Mouse (Mus musculus) megakaryocyte, embryonic 14.5 days (primary cell): ENCODE data around the gene Mef2a. TPM values are rescaled to one million over a fixed set of nuclear protein-coding genes. Genes with fewer than 3 reads are reported as not detected.

Experiments
- H3K27me3 ChIP-seq: replicated peaks from 2 replicates; pipeline ENCODE3; 2012; ENCODE audit warnings: inconsistent platforms
- H3K36me3 ChIP-seq: replicated peaks from 2 replicates; pipeline ENCODE3; 2012; ENCODE audit warnings: low read length, inconsistent platforms, mixed read lengths
- H3K4me1 ChIP-seq: 2 replicates; pipeline ENCODE4 v1.6.1; 2012; ENCODE audit warnings: inconsistent platforms
- H3K4me3 ChIP-seq: replicated peaks from 2 replicates; pipeline ENCODE3; 2012; ENCODE audit warnings: moderate library complexity, mild to moderate bottlenecking, inconsistent platforms
- H3K9me3 ChIP-seq: 2 replicates; pipeline ENCODE4 v1.6.1; 2012; ENCODE audit warnings: inconsistent platforms
- FLI1 ChIP-seq: IDR thresholded peaks from 2 replicates; pipeline ENCODE4 v1.6.1; 2012; ENCODE audit warnings: low read length, inconsistent platforms, mixed read lengths
- GATA1 ChIP-seq: IDR thresholded peaks from 3 replicates; pipeline ENCODE4 v1.6.1; 2012; ENCODE audit warnings: mixed read lengths, low read length, inconsistent platforms, borderline replicate concordance
- polyA plus RNA-seq: library from polyadenylated mRNA; stranded (reverse); fragments of >175 nt; gene quantifications from 2 replicates; pipeline ENCODE4 v1.2.3, GENCODE M21; 2012; ENCODE audit warnings: low replicate concordance; ENCODE audit not compliant: insufficient read depth

Gene Mef2a
- polyA plus RNA-seq, 1 experiment = 3.5 TPM

DNA sequence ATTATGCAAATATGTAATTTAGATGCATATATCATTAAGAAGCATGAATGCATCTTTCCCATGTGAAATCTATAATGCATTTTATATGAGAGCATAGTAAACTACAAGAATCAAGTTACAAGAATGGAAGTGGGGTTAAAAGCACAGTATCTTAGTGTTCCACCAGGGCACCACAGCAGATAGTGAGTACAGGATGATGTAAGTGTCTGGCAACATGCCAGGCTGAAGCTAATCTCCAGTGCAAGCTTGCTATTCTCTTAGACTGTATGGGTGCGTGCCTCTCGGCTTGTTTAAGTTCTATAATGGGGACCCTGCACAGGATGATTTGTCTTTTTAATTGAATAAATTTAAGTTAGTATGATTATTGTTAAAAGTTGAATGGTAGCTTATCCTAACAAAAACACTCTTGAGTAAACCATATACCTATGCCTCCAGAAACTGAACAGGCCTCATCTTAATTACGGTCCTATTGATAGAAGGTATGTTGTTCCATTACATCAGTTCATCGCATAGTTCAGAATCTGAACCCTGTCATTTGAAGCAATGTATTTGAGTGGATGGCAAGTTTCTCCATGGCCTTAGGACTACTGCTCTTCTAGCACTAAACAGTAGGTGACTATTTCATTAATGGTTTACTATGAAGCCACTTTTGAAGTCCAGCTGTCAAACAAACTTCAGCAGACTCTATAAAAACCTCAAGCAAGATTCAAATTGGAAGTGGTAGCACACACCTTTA lies 112.7 kb downstream of the Mef2a start:
- no peaks in the 10 kb centered on the region for H3K27me3 ChIP-seq
- no peaks in the 10 kb centered on the region for H3K9me3 ChIP-seq
- peaks cover 61% of the 10 kb centered on the region for H3K36me3 ChIP-seq
- no peak overlapping the region for H3K4me3 ChIP-seq
- H3K4me1 ChIP-seq = peaks cover 18% of the 10 kb centered on the region
- TF ChIP-seq FLI1 (no peak), GATA1 (no peak)

DNA sequence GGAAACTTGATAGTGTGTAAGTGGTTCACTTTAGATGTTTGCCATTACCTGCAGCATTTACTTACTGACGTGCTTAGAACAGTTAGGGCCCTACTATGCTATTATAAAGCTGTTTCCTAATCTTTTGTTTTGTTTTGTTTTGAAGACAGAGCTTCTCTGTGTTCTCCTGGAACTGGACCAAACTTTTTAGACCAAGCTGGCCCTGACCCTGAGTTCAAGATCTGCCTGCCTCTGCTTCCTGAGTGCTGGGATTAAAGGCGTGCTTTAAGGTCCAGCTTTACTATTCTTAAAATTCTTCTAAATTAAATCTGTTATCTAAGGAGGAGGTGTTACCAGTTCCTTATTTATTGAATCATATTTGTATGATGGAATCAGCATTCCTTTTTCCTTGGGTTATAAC lies 126.6 kb downstream of the Mef2a start:
- peaks cover 56% of the 10 kb centered on the region for H3K36me3 ChIP-seq
- TF ChIP-seq FLI1 (no peak), GATA1 (no peak)
- H3K4me3 ChIP-seq = no peak overlapping the region

DNA sequence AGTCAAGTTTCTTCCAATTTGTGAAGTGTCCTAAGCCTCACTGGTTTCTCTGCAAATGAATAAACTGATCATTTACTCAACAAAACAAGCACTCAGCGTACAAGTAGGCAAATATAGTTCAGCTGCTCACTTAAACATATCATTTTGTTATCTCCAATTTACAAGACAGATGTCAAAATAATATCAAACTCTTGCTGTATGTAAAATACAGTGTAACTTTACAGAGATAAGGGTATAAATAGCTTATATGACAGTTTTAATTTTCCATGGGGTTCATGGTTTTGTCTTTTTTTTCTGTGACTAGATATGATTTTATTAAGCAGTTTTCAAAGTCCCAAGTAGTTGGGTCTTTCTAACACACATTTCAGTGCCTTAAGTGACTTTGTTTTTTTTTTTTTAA lies 127.4 kb downstream of the Mef2a start:
- Histone ChIP-seq H3K4me3 (no peak overlapping the region), H3K27me3 (no peaks in the 10 kb centered on the region), H3K9me3 (no peaks in the 10 kb centered on the region), H3K4me1 (peaks cover 49% of the 10 kb centered on the region), H3K36me3 (peaks cover 55% of the 10 kb centered on the region)
- TF ChIP-seq FLI1 (no peak), GATA1 (no peak)

More for the DNA sequence above, 126.6 kb downstream of the Mef2a start:
- peaks cover 49% of the 10 kb centered on the region for H3K4me1 ChIP-seq
- no peaks in the 10 kb centered on the region for H3K9me3 ChIP-seq
- H3K27me3 ChIP-seq = no peaks in the 10 kb centered on the region

DNA sequence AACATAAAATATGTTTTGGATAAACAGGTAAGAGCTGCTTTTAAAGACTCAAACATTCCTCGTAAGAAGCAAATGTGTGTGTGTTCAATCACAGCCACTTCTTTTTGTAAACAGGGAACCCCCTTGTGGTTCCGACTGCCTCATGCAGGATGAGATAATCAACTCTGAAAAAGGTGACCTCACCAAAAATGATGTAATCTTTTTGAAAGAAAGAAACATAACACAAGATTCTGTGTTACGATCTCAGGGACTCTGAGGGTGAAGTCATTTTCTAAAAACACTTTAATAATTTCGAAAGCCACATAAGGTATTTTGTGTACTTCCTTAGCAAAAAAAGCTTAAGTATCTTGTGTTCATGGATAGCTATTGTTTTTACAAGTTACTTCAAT lies 128.8 kb downstream of the Mef2a start:
- TF ChIP-seq GATA1 (no peak), FLI1 (no peak)
- Histone ChIP-seq H3K36me3 (peaks cover 55% of the 10 kb centered on the region), H3K27me3 (no peaks in the 10 kb centered on the region), H3K4me1 (peaks cover 59% of the 10 kb centered on the region), H3K4me3 (no peak overlapping the region), H3K9me3 (no peaks in the 10 kb centered on the region)

DNA sequence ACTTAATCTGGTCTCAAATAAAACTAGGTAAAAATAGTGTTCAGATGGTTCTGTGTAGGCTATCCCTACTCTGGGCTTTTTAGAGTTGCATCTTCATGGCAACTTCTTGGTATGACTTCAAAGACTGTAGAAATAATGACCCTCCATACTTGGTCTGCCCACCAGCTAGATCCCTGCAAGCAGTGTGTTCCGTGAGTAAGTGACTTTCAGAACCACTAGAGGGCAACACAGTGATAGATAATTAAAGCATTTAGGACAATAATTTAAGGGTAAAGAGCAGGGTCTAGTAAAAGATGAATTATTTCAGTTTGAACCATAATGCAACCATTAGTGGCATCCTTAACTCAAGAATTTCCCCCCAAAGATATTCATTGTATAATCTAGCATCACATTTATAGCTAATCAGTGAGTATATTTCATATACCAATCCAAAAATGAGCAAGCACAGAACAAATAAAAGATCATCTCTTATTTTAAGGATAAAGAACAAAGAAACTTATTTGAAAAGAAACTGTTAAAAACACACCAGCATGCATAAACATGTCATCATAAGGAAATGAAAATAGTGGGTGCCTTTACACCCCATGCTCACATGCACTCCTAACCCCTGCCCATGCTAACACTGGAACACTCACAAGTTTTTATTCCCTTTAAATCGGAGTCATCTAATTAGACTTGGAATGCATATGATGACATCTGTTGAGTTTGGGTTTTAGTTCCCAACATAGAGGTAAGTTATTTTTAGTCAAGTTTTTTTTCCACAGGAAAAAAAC lies 129.4 kb downstream of the Mef2a start:
- Histone ChIP-seq H3K4me3 (no peak overlapping the region), H3K27me3 (no peaks in the 10 kb centered on the region), H3K9me3 (no peaks in the 10 kb centered on the region), H3K4me1 (peaks cover 63% of the 10 kb centered on the region), H3K36me3 (peaks cover 58% of the 10 kb centered on the region)
- TF ChIP-seq GATA1 = no peak
- TF ChIP-seq FLI1 = no peak

DNA sequence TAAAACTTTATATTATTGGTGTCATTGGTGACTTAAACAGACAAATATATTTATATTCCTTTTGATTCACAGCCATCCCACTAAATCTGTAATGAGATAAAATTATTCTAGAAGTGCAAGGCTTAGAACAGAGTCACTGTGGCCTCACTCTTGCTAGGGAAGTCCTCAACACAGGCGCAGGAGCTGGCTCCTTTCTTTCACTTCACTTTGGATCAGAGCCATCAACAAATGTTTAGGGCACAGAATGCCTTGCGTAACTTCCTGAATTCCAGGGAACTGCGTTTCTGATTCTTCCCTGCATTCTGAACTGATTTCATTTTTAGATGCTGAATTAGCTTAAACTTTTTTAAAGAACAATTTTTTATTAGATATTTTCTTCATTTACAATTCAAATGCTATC lies 130.7 kb downstream of the Mef2a start:
- H3K27me3 ChIP-seq = no peaks in the 10 kb centered on the region
- TF ChIP-seq GATA1 (no peak), FLI1 (no peak)
- peaks cover 58% of the 10 kb centered on the region for H3K36me3 ChIP-seq
- H3K9me3 ChIP-seq = no peaks in the 10 kb centered on the region
- peaks cover 58% of the 10 kb centered on the region for H3K4me1 ChIP-seq
- no peak overlapping the region for H3K4me3 ChIP-seq

DNA sequence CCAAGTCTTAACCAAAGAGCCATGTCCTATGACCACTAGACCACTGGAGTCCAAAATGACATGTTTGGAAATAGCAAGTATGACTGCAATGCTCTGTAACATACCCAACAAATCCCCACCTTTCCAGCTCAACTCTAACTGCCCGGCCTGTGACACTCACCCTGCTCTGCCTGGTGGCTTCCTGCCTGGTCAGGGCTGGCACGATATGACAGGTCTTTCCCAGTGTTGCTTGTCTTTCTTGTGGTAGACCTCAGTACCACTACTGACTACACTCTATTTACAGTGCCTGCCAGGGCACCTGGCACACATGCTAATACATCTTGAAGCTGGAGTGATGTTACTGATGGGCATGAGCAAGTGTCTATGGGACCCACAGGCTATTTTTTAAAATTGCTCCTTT lies 134.9 kb downstream of the Mef2a start:
- Histone ChIP-seq H3K4me3 (no peak overlapping the region), H3K9me3 (no peaks in the 10 kb centered on the region), H3K4me1 (peaks cover 33% of the 10 kb centered on the region), H3K27me3 (no peaks in the 10 kb centered on the region), H3K36me3 (peaks cover 83% of the 10 kb centered on the region)
- TF ChIP-seq FLI1 (no peak), GATA1 (no peak)

DNA sequence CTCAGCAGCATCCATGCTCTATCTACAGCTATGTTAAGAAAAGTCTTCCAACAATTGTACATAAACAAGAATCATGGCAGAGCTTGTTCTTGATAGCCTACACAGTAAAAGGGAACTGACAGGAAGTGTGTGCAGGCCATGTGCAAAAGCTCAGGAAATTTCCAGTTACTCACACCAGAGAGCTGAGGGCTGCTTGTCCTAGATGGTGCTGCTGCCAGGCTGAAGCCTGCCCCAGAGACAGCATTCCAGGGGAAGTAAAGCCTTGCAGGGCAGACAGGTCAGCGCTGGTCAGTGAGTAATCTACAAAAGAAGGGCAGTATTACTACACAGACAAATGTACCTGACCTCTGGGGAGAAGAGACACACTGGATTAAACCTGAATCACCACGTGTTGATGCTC lies 136.3 kb downstream of the Mef2a start:
- TF ChIP-seq FLI1 (no peak), GATA1 (no peak)
- peaks cover 93% of the 10 kb centered on the region for H3K36me3 ChIP-seq
- peaks cover 33% of the 10 kb centered on the region for H3K4me1 ChIP-seq

DNA sequence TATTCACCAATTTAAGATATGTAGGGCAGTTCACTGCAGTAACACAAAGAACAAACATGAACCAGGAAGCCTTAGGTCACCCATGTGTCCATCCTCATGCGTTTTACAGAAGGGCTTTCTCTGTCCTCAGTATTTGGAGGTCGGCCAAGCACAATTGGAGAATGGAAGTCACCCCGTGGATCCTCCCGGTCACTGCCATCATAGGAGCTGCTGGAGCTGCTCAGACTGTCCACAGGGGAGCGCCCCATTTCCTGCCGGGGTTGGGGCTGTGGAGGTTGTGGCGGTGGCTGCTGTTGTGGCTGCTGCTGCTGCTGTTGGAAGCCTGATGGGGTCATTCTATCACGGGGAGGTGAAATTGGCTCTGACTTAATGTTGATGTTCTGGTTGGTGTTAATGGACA lies 137.9 kb downstream of the Mef2a start:
- Histone ChIP-seq H3K4me1 (peaks cover 33% of the 10 kb centered on the region), H3K9me3 (no peaks in the 10 kb centered on the region), H3K36me3 (peaks cover 94% of the 10 kb centered on the region), H3K4me3 (no peak overlapping the region), H3K27me3 (no peaks in the 10 kb centered on the region)
- TF ChIP-seq FLI1 (no peak), GATA1 (no peak)

More for the DNA sequence above, 136.3 kb downstream of the Mef2a start:
- H3K4me3 ChIP-seq = no peak overlapping the region
- no peaks in the 10 kb centered on the region for H3K27me3 ChIP-seq
- no peaks in the 10 kb centered on the region for H3K9me3 ChIP-seq

DNA sequence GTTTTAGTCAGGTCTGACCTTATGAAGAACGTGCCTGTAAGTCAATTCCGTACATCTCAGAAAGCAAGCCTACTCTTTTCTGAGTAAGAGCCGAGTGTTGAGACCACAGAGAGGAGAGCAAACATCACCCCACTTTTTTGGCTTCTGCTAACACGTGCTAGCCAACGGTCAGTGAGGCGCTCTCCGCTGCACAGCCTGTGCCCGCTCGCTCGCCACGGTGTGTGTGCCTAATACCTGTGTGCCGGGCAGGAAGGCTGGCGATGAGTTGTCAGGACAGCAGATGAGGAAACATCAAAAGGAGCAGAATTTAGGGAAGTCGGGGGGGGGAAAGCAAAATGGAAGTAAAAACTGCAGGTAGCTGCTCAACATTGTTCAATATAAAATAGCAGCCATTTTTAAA lies 140.2 kb downstream of the Mef2a start:
- Histone ChIP-seq H3K4me1 (peaks cover 19% of the 10 kb centered on the region), H3K36me3 (peaks cover 93% of the 10 kb centered on the region), H3K4me3 (no peak overlapping the region), H3K9me3 (no peaks in the 10 kb centered on the region), H3K27me3 (no peaks in the 10 kb centered on the region)
- TF ChIP-seq GATA1 (no peak), FLI1 (no peak)
